Mouse (Mus musculus) E14TG2a.4 (cell line): ENCODE data around the gene Prph.

Experiments
- H3K27me3 ChIP-seq: 2 replicates; pipeline ENCODE4 v1.6.1; 2014; ENCODE audit warnings: low read length, control low read depth; ENCODE audit not compliant: insufficient read depth
- H3K36me3 ChIP-seq: 2 replicates; pipeline ENCODE4 v1.6.1; 2014; ENCODE audit warnings: low read length, control low read depth; ENCODE audit not compliant: insufficient read depth
- H3K4me1 ChIP-seq: replicated peaks from 2 replicates; pipeline ENCODE4 v1.6.1; 2014; ENCODE audit warnings: low read depth, low read length, control low read depth
- H3K4me3 ChIP-seq: replicated peaks from 2 replicates; pipeline ENCODE4 v1.5.1; 2014; ENCODE audit warnings: mild to moderate bottlenecking, low read length
- H3K9me3 ChIP-seq: 2 replicates; pipeline ENCODE4 v1.6.1; 2014; ENCODE audit warnings: low read length, control low read depth
- CTCF ChIP-seq: conservative IDR thresholded peaks from 2 replicates; pipeline ENCODE4 v1.5.1; 2014; ENCODE audit warnings: low read length
- NANOG ChIP-seq: IDR thresholded peaks from 2 replicates; pipeline ENCODE4 v1.6.1; 2014; ENCODE audit warnings: borderline replicate concordance, low read length, mixed read lengths
- POU5F1 ChIP-seq: IDR thresholded peaks from 2 replicates; pipeline ENCODE4 v1.6.1; 2014; ENCODE audit warnings: low read length, borderline replicate concordance

Gene Prph

GRCm38 (mm10) chr15:99055040-99055439 lies at the start of gene Prph:
TSS of gene Prph (plus strand) at chr15:99055174.
- H3K36me3 ChIP-seq, result no peaks in the 10 kb centered on the region
- no peak for TF ChIP-seq CTCF
- no peak for TF ChIP-seq POU5F1
- TF ChIP-seq NANOG, result no peak
- H3K27me3 ChIP-seq, result peaks cover 89% of the 10 kb centered on the region
- peaks cover 52% of the 10 kb centered on the region for H3K4me1 ChIP-seq
- 0 out of 2 replicates have a peak, but pooled peaks cover 6% of the 10 kb centered on the region for H3K9me3 ChIP-seq
- peak within 1 kb of the TSS; percentile 79 for H3K4me3 ChIP-seq

GRCm38 (mm10) chr15:99008801-99009241 lies 46.2 kb upstream of the Prph start:
- peaks cover 2% of the 10 kb centered on the region; the same call in 1 of the 2 replicates for H3K9me3 ChIP-seq
- no peaks in the 10 kb centered on the region for H3K27me3 ChIP-seq
- TF ChIP-seq NANOG, result no peak
- no peak for TF ChIP-seq CTCF
- no peaks in the 10 kb centered on the region for H3K36me3 ChIP-seq
- no peak overlapping the region for H3K4me3 ChIP-seq
- peaks cover 19% of the 10 kb centered on the region for H3K4me1 ChIP-seq

GRCm38 (mm10) chr15:99010896-99011295 lies 44.1 kb upstream of the Prph start:
- H3K4me3 ChIP-seq, result no peak overlapping the region
- no peak for TF ChIP-seq CTCF
- no peak for TF ChIP-seq POU5F1
- TF ChIP-seq NANOG, result no peak
- no peaks in the 10 kb centered on the region for H3K36me3 ChIP-seq
- no peaks in the 10 kb centered on the region for H3K9me3 ChIP-seq
- H3K4me1 ChIP-seq, result peaks cover 20% of the 10 kb centered on the region
- no peaks in the 10 kb centered on the region for H3K27me3 ChIP-seq

- H3K27me3 ChIP-seq, result no peaks in the 10 kb centered on the region
- H3K4me1 ChIP-seq, result peaks cover 20% of the 10 kb centered on the region
- H3K9me3 ChIP-seq, result no peaks in the 10 kb centered on the region
- no peak overlapping the region for H3K4me3 ChIP-seq
- TF ChIP-seq NANOG, result no peak
- TF ChIP-seq POU5F1, result no peak
- TF ChIP-seq CTCF, result no peak
- H3K36me3 ChIP-seq, result no peaks in the 10 kb centered on the region
Measured at GRCm38 (mm10) chr15:99011946-99012345, 43.0 kb upstream of the Prph start.

GRCm38 (mm10) chr15:99014496-99015030 lies 40.4 kb upstream of the Prph start:
- H3K4me3 ChIP-seq, result no peak overlapping the region
- H3K4me1 ChIP-seq, result peaks cover 40% of the 10 kb centered on the region
- TF ChIP-seq POU5F1 (no peak), CTCF (no peak), NANOG (no peak)
- no peaks in the 10 kb centered on the region for H3K9me3 ChIP-seq
- no peaks in the 10 kb centered on the region for H3K36me3 ChIP-seq
- no peaks in the 10 kb centered on the region for H3K27me3 ChIP-seq

- Histone ChIP-seq H3K4me1 (peaks cover 41% of the 10 kb centered on the region), H3K36me3 (no peaks in the 10 kb centered on the region), H3K4me3 (peak overlapping the region; percentile 72), H3K27me3 (no peaks in the 10 kb centered on the region), H3K9me3 (peaks cover 7% of the 10 kb centered on the region; the same call in 1 of the 2 replicates)
- TF ChIP-seq POU5F1 (no peak), NANOG (no peak), CTCF (no peak)
Measured at GRCm38 (mm10) chr15:99017355-99017761, 37.6 kb upstream of the Prph start.

GRCm38 (mm10) chr15:99017986-99018385 lies 37.0 kb upstream of the Prph start:
- TF ChIP-seq POU5F1 (no peak), NANOG (no peak), CTCF (no peak)
- Histone ChIP-seq H3K4me3 (peak overlapping the region; percentile 72), H3K4me1 (peaks cover 41% of the 10 kb centered on the region), H3K36me3 (no peaks in the 10 kb centered on the region), H3K27me3 (no peaks in the 10 kb centered on the region), H3K9me3 (peaks cover 7% of the 10 kb centered on the region; the same call in 1 of the 2 replicates)

- no peak for TF ChIP-seq CTCF
- Histone ChIP-seq H3K27me3 (no peaks in the 10 kb centered on the region), H3K9me3 (peaks cover 7% of the 10 kb centered on the region; the same call in 1 of the 2 replicates), H3K4me1 (peaks cover 41% of the 10 kb centered on the region), H3K36me3 (no peaks in the 10 kb centered on the region), H3K4me3 (0 out of 2 replicates have a peak overlapping the region, but pooled peaks have one; percentile 27)
Measured at GRCm38 (mm10) chr15:99018630-99019029, 36.3 kb upstream of the Prph start.

- TF ChIP-seq NANOG, result no peak
- TF ChIP-seq POU5F1, result no peak
- TF ChIP-seq CTCF, result no peak
- Histone ChIP-seq H3K27me3 (no peaks in the 10 kb centered on the region), H3K4me1 (peaks cover 35% of the 10 kb centered on the region), H3K9me3 (peaks cover 7% of the 10 kb centered on the region; the same call in 1 of the 2 replicates), H3K36me3 (no peaks in the 10 kb centered on the region), H3K4me3 (peak overlapping the region; percentile 27; the same call in 1 of the 2 replicates)
Measured at GRCm38 (mm10) chr15:99019436-99019835, 35.5 kb upstream of the Prph start.
